Mouse (Mus musculus) activated CD4-positive, CD25-positive, alpha-beta regulatory T cell, adult 4 months (primary cell): ENCODE measurements at regions not wholly inside any gene's neighbourhood (a gene's known extent, or its start where the extent isn't known, plus 50 kb on each side); places are given as distances from the start of the nearest gene placed in this dataset.

ENCODE experiments used
- ATAC-seq: one replicate; pipeline ENCODE4 v1.8.0; 2017

- no peak for ATAC-seq
These were observed 1340.9 kb downstream of the Slc22a22 start for GRCm38 (mm10) chr15:56136420-56136970.

- no peak for ATAC-seq
These were observed 1349.4 kb downstream of the Slc22a22 start for GRCm38 (mm10) chr15:56128029-56128428.

- ATAC-seq: no peak
These were observed 1357.9 kb downstream of the Slc22a22 start for GRCm38 (mm10) chr15:56119287-56120065.

- ATAC-seq: no peak
These were observed 1369.1 kb downstream of the Slc22a22 start for GRCm38 (mm10) chr15:56108313-56108712.

GRCm38 (mm10) chr15:56107719-56108118 lies 1369.7 kb downstream of the Slc22a22 start:
- ATAC-seq: no peak

- no peak for ATAC-seq
These were observed 1377.2 kb downstream of the Slc22a22 start for GRCm38 (mm10) chr15:56100133-56100735.

GRCm38 (mm10) chr15:56077838-56078567 lies 1399.4 kb downstream of the Slc22a22 start:
- no peak for ATAC-seq

- no peak for ATAC-seq
These were observed 1400.3 kb downstream of the Slc22a22 start for GRCm38 (mm10) chr15:56077081-56077480.

- ATAC-seq: no peak
These were observed 1400.7 kb downstream of the Slc22a22 start for GRCm38 (mm10) chr15:56076680-56077079.

GRCm38 (mm10) chr15:56069511-56069910 lies 1407.9 kb downstream of the Slc22a22 start:
- ATAC-seq: no peak

GRCm38 (mm10) chr15:56067214-56067613 lies 1410.2 kb downstream of the Slc22a22 start:
- no peak for ATAC-seq

- ATAC-seq: no peak
These were observed 1410.9 kb downstream of the Slc22a22 start for GRCm38 (mm10) chr15:56066540-56066939.

GRCm38 (mm10) chr15:56065872-56066534 lies 1411.4 kb downstream of the Slc22a22 start:
- no peak for ATAC-seq

GRCm38 (mm10) chr15:56062576-56062975 lies 1414.8 kb downstream of the Slc22a22 start:
- no peak for ATAC-seq

GRCm38 (mm10) chr15:56061326-56061725 lies 1416.1 kb downstream of the Slc22a22 start:
- ATAC-seq: no peak

GRCm38 (mm10) chr15:56050716-56051115 lies 1426.7 kb downstream of the Slc22a22 start:
- no peak for ATAC-seq

- ATAC-seq: no peak
These were observed 1429.6 kb downstream of the Slc22a22 start for GRCm38 (mm10) chr15:56047832-56048231.

GRCm38 (mm10) chr15:56046679-56047532 lies 1430.5 kb downstream of the Slc22a22 start:
- ATAC-seq: peak; percentile 97

- no peak for ATAC-seq
These were observed 1431.7 kb downstream of the Slc22a22 start for GRCm38 (mm10) chr15:56045510-56046245.

- ATAC-seq: no peak
These were observed 1434.1 kb downstream of the Slc22a22 start for GRCm38 (mm10) chr15:56043282-56043681.

- ATAC-seq: no peak
These were observed 1435.0 kb downstream of the Slc22a22 start for GRCm38 (mm10) chr15:56042449-56042848.
